Mouse (Mus musculus): ENCODE results near the gene Tbc1d14. TPM values are rescaled to one million over a fixed set of nuclear protein-coding genes. Genes with fewer than 3 reads are reported as not detected.
A peak's percentile ranks its signal among the peaks of the same experiment; 100 is the strongest.

Gene Tbc1d14
- polyA plus RNA-seq, 1 experiment from 2014 or later: 36.6 TPM

GRCm38 (mm10) chr5:36483203-36484101 is 109.6 kb downstream of the Tbc1d14 start:
- Histone ChIP-seq H3K9me3 (ENCODE audit: control insufficient read depth, low read length) (no peaks in the 10 kb centered on the region), H3K9ac (ENCODE audit: low read length) (peak overlapping the region; percentile 81), H3K36me3 (ENCODE audit: control insufficient read depth, insufficient read depth, low read length) (no peaks in the 10 kb centered on the region), H3K4me2 (ENCODE audit: low read length) (peak overlapping the region; percentile 86), H3K27me3 (replicated peaks; ENCODE audit: control insufficient read depth, insufficient read depth, low read length) (peaks cover 16% of the 10 kb centered on the region), H3K4me1 (replicated peaks; ENCODE audit: control insufficient read depth, insufficient read depth, low read length) (peaks cover 15% of the 10 kb centered on the region), H3K4me3 (ENCODE audit: low read depth, low read length) (peak overlapping the region; percentile 91), H3K27ac (ENCODE audit: low read depth) (0 out of 2 replicates have a peak overlapping the region, but pooled peaks have one; percentile 38)
- WGBS: 1% methylated on average over 52 of the region's 58 CpGs
- DNase-seq (ENCODE audit: low spot score): peak; percentile 82
- peak; percentile 78 for ATAC-seq (replicated peaks; ENCODE audit: low FRiP score, low TSS enrichment, low read depth)

- no peak overlapping the region for H3K9ac ChIP-seq (ENCODE audit: low read length)
- no peak overlapping the region for H3K27ac ChIP-seq (ENCODE audit: low read depth)
- H3K4me3 ChIP-seq (ENCODE audit: low read depth, low read length): no peak overlapping the region
- H3K27me3 ChIP-seq (replicated peaks; ENCODE audit: control insufficient read depth, insufficient read depth, low read length): peaks cover 13% of the 10 kb centered on the region
- H3K9me3 ChIP-seq (ENCODE audit: control insufficient read depth, low read length): no peaks in the 10 kb centered on the region
- no peak for DNase-seq (ENCODE audit: low spot score)
- no peak for ATAC-seq (replicated peaks; ENCODE audit: low FRiP score, low TSS enrichment, low read depth)
- no peak overlapping the region for H3K4me2 ChIP-seq (ENCODE audit: low read length)
- WGBS: 74% methylated on average over 1 of the region's 1 CpGs
- peaks cover 4% of the 10 kb centered on the region; the same call in 1 of the 2 replicates for H3K36me3 ChIP-seq (ENCODE audit: control insufficient read depth, insufficient read depth, low read length)
- H3K4me1 ChIP-seq (replicated peaks; ENCODE audit: control insufficient read depth, insufficient read depth, low read length): peaks cover 15% of the 10 kb centered on the region
Measured at GRCm38 (mm10) chr5:36481114-36481513, 112.0 kb downstream of the Tbc1d14 start.

GRCm38 (mm10) chr5:36480398-36480797 is 112.7 kb downstream of the Tbc1d14 start:
- 97% methylated on average over 4 of the region's 4 CpGs for WGBS
- peaks cover 5% of the 10 kb centered on the region for H3K27me3 ChIP-seq (replicated peaks; ENCODE audit: control insufficient read depth, insufficient read depth, low read length)
- ATAC-seq (replicated peaks; ENCODE audit: low FRiP score, low TSS enrichment, low read depth): no peak
- H3K4me2 ChIP-seq (ENCODE audit: low read length): no peak overlapping the region
- H3K9me3 ChIP-seq (ENCODE audit: control insufficient read depth, low read length): no peaks in the 10 kb centered on the region
- peaks cover 11% of the 10 kb centered on the region for H3K36me3 ChIP-seq (ENCODE audit: control insufficient read depth, insufficient read depth, low read length)
- no peak for DNase-seq (ENCODE audit: low spot score)
- no peak overlapping the region for H3K9ac ChIP-seq (ENCODE audit: low read length)
- H3K27ac ChIP-seq (ENCODE audit: low read depth): no peak overlapping the region
- peaks cover 15% of the 10 kb centered on the region for H3K4me1 ChIP-seq (replicated peaks; ENCODE audit: control insufficient read depth, insufficient read depth, low read length)
- no peak overlapping the region for H3K4me3 ChIP-seq (ENCODE audit: low read depth, low read length)

- no peaks in the 10 kb centered on the region for H3K9me3 ChIP-seq (ENCODE audit: control insufficient read depth, low read length)
- peaks cover 11% of the 10 kb centered on the region for H3K36me3 ChIP-seq (ENCODE audit: control insufficient read depth, insufficient read depth, low read length)
- DNase-seq (ENCODE audit: low spot score): no peak
- peaks cover 10% of the 10 kb centered on the region for H3K4me1 ChIP-seq (replicated peaks; ENCODE audit: control insufficient read depth, insufficient read depth, low read length)
- H3K9ac ChIP-seq (ENCODE audit: low read length): no peak overlapping the region
- no peak overlapping the region for H3K27ac ChIP-seq (ENCODE audit: low read depth)
- H3K4me2 ChIP-seq (ENCODE audit: low read length): no peak overlapping the region
- no peak for ATAC-seq (replicated peaks; ENCODE audit: low FRiP score, low TSS enrichment, low read depth)
- WGBS: 67% methylated on average over 2 of the region's 2 CpGs
- no peak overlapping the region for H3K4me3 ChIP-seq (ENCODE audit: low read depth, low read length)
- H3K27me3 ChIP-seq (replicated peaks; ENCODE audit: control insufficient read depth, insufficient read depth, low read length): no peaks in the 10 kb centered on the region
Measured at GRCm38 (mm10) chr5:36479735-36480134, 113.3 kb downstream of the Tbc1d14 start.

- peaks cover 10% of the 10 kb centered on the region for H3K4me1 ChIP-seq (replicated peaks; ENCODE audit: control insufficient read depth, insufficient read depth, low read length)
- H3K27ac ChIP-seq (ENCODE audit: low read depth): no peak overlapping the region
- peaks cover 18% of the 10 kb centered on the region for H3K36me3 ChIP-seq (ENCODE audit: control insufficient read depth, insufficient read depth, low read length)
- H3K27me3 ChIP-seq (replicated peaks; ENCODE audit: control insufficient read depth, insufficient read depth, low read length): no peaks in the 10 kb centered on the region
- ATAC-seq (replicated peaks; ENCODE audit: low FRiP score, low TSS enrichment, low read depth) (no peak), DNase-seq (ENCODE audit: low spot score) (no peak)
- H3K9ac ChIP-seq (ENCODE audit: low read length): no peak overlapping the region
- H3K4me2 ChIP-seq (ENCODE audit: low read length): no peak overlapping the region
- WGBS: 86% methylated on average over 6 of the region's 6 CpGs
- H3K9me3 ChIP-seq (ENCODE audit: control insufficient read depth, low read length): no peaks in the 10 kb centered on the region
- H3K4me3 ChIP-seq (ENCODE audit: low read depth, low read length): no peak overlapping the region
Measured at GRCm38 (mm10) chr5:36478540-36479420, 114.3 kb downstream of the Tbc1d14 start.

- no peak for DNase-seq (ENCODE audit: low spot score)
- WGBS: 86% methylated on average over 3 of the region's 3 CpGs
- ATAC-seq (replicated peaks; ENCODE audit: low FRiP score, low TSS enrichment, low read depth): no peak
- peaks cover 31% of the 10 kb centered on the region for H3K36me3 ChIP-seq (ENCODE audit: control insufficient read depth, insufficient read depth, low read length)
- no peak overlapping the region for H3K27ac ChIP-seq (ENCODE audit: low read depth)
- no peaks in the 10 kb centered on the region for H3K9me3 ChIP-seq (ENCODE audit: control insufficient read depth, low read length)
- H3K27me3 ChIP-seq (replicated peaks; ENCODE audit: control insufficient read depth, insufficient read depth, low read length): no peaks in the 10 kb centered on the region
- no peak overlapping the region for H3K4me3 ChIP-seq (ENCODE audit: low read depth, low read length)
- no peak overlapping the region for H3K9ac ChIP-seq (ENCODE audit: low read length)
- H3K4me1 ChIP-seq (replicated peaks; ENCODE audit: control insufficient read depth, insufficient read depth, low read length): peaks cover 3% of the 10 kb centered on the region; the same call in 1 of the 2 replicates
- no peak overlapping the region for H3K4me2 ChIP-seq (ENCODE audit: low read length)
Measured at GRCm38 (mm10) chr5:36477486-36477885, 115.6 kb downstream of the Tbc1d14 start.

GRCm38 (mm10) chr5:36474283-36474682 is 118.8 kb downstream of the Tbc1d14 start:
- no peak overlapping the region for H3K4me2 ChIP-seq (ENCODE audit: low read length)
- no peaks in the 10 kb centered on the region for H3K4me1 ChIP-seq (replicated peaks; ENCODE audit: control insufficient read depth, insufficient read depth, low read length)
- H3K4me3 ChIP-seq (ENCODE audit: low read depth, low read length): no peak overlapping the region
- peak; percentile 79 for DNase-seq (ENCODE audit: low spot score)
- 92% methylated on average over 5 of the region's 5 CpGs for WGBS
- H3K36me3 ChIP-seq (ENCODE audit: control insufficient read depth, insufficient read depth, low read length): peaks cover 63% of the 10 kb centered on the region
- no peak overlapping the region for H3K9ac ChIP-seq (ENCODE audit: low read length)
- H3K27ac ChIP-seq (ENCODE audit: low read depth): no peak overlapping the region
- ATAC-seq (replicated peaks; ENCODE audit: low FRiP score, low TSS enrichment, low read depth): 0 out of 2 replicates have a peak, but pooled peaks have one; percentile 40
- H3K27me3 ChIP-seq (replicated peaks; ENCODE audit: control insufficient read depth, insufficient read depth, low read length): no peaks in the 10 kb centered on the region
- no peaks in the 10 kb centered on the region for H3K9me3 ChIP-seq (ENCODE audit: control insufficient read depth, low read length)

- H3K4me3 ChIP-seq (ENCODE audit: low read depth, low read length): no peak overlapping the region
- 86% methylated on average over 4 of the region's 4 CpGs for WGBS
- DNase-seq (ENCODE audit: low spot score) (no peak), ATAC-seq (replicated peaks; ENCODE audit: low FRiP score, low TSS enrichment, low read depth) (no peak)
- no peaks in the 10 kb centered on the region for H3K4me1 ChIP-seq (replicated peaks; ENCODE audit: control insufficient read depth, insufficient read depth, low read length)
- no peak overlapping the region for H3K27ac ChIP-seq (ENCODE audit: low read depth)
- no peak overlapping the region for H3K4me2 ChIP-seq (ENCODE audit: low read length)
- H3K27me3 ChIP-seq (replicated peaks; ENCODE audit: control insufficient read depth, insufficient read depth, low read length): no peaks in the 10 kb centered on the region
- no peak overlapping the region for H3K9ac ChIP-seq (ENCODE audit: low read length)
- H3K36me3 ChIP-seq (ENCODE audit: control insufficient read depth, insufficient read depth, low read length): peaks cover 71% of the 10 kb centered on the region
- H3K9me3 ChIP-seq (ENCODE audit: control insufficient read depth, low read length): no peaks in the 10 kb centered on the region
Measured at GRCm38 (mm10) chr5:36472876-36473655, 120.0 kb downstream of the Tbc1d14 start.
